Mouse (Mus musculus) midbrain, postnatal 0 days (tissue): ENCODE results near the gene Smim8. TPM values are rescaled to one million over a fixed set of nuclear protein-coding genes. Genes with fewer than 3 reads are reported as not detected.

ENCODE experiments used
- ATAC-seq: fragments of 200-750 bp; cut with Nextera tagmentation; 2 replicates; pipeline ENCODE4 v1.8.0; 2017; ENCODE audit warnings: moderate number of reproducible peaks, mild to moderate bottlenecking, moderate TSS enrichment, moderate library complexity; ENCODE audit not compliant: low FRiP score
- DNase-seq: peaks from one replicate; pipeline ENCODE4 v3.0.0-alpha.2; 2015; ENCODE audit warnings: low spot score
- H3K27ac ChIP-seq: fragments of 300-500 bp; sonication (generic); 2 replicates; pipeline ENCODE4 v1.5.1; 2014; ENCODE audit warnings: low read depth, mild to moderate bottlenecking, low read length, mixed read lengths
- H3K27me3 ChIP-seq: fragments of 300-500 bp; sonication (generic); 2 replicates; pipeline ENCODE4 v1.6.1; 2014; ENCODE audit warnings: low read length, control low read depth, mixed read lengths; ENCODE audit not compliant: insufficient read depth
- H3K36me3 ChIP-seq: fragments of 300-500 bp; sonication (generic); 2 replicates; pipeline ENCODE4 v1.6.1; 2014; ENCODE audit warnings: low read length, control low read depth, mixed read lengths; ENCODE audit not compliant: insufficient read depth
- H3K4me1 ChIP-seq: fragments of 300-500 bp; sonication (generic); 2 replicates; pipeline ENCODE4 v1.6.1; 2014; ENCODE audit warnings: mild to moderate bottlenecking, control low read depth, antibody characterized with exemption, low read length, mixed read lengths; ENCODE audit not compliant: insufficient read depth
- H3K4me2 ChIP-seq: fragments of 300-500 bp; sonication (generic); 2 replicates; pipeline ENCODE4 v1.6.1; 2014; ENCODE audit warnings: low read depth, mild to moderate bottlenecking, low read length, mixed read lengths; ENCODE audit not compliant: poor library complexity, severe bottlenecking
- H3K4me3 ChIP-seq: fragments of 300-500 bp; sonication (generic); 2 replicates; pipeline ENCODE4 v1.5.1; 2014; ENCODE audit warnings: low read depth, mild to moderate bottlenecking, low read length, moderate library complexity
- H3K9ac ChIP-seq: fragments of 300-500 bp; sonication (generic); replicated peaks from 2 replicates; pipeline ENCODE4 v1.6.1; 2014; ENCODE audit warnings: mild to moderate bottlenecking, low read length, moderate library complexity, mixed read lengths; ENCODE audit not compliant: poor library complexity, severe bottlenecking
- H3K9me3 ChIP-seq: fragments of 300-500 bp; sonication (generic); 2 replicates; pipeline ENCODE4 v1.6.1; 2016; ENCODE audit warnings: low read length, control low read depth
- CTCF ChIP-seq: IDR thresholded peaks from 2 replicates; pipeline ENCODE4 v1.5.1; 2016; ENCODE audit warnings: antibody characterized with exemption, mild to moderate bottlenecking
- WGBS: fragments of 180-500 bp; shearing (Covaris S2); extraction: QIAGEN DNeasy Blood & Tissue Kit; methylation state at CpG from one replicate; pipeline ENCODE4 v1.1.7; 2014; 5-methylcytosine and 5-hydroxymethylcytosine counted together
- polyA plus RNA-seq: library from polyadenylated mRNA; unstranded; fragments of >200 nt; fragmentation: Nextera tagmentation; extraction: Ambion mirVana; gene quantifications from 2 replicates; pipeline ENCODE4 v1.2.1, GENCODE M21; 2015
- total RNA-seq: library from RNA; depleted of rRNA; stranded (reverse); fragments of >200 nt; gene quantifications from 2 replicates; pipeline ENCODE4 v1.2.3, GENCODE M21; 2014

Smim8 gene
- total and polyA plus RNA-seq, 2 experiments from 2014 or later = 15.3 to 48.8 TPM

DNA sequence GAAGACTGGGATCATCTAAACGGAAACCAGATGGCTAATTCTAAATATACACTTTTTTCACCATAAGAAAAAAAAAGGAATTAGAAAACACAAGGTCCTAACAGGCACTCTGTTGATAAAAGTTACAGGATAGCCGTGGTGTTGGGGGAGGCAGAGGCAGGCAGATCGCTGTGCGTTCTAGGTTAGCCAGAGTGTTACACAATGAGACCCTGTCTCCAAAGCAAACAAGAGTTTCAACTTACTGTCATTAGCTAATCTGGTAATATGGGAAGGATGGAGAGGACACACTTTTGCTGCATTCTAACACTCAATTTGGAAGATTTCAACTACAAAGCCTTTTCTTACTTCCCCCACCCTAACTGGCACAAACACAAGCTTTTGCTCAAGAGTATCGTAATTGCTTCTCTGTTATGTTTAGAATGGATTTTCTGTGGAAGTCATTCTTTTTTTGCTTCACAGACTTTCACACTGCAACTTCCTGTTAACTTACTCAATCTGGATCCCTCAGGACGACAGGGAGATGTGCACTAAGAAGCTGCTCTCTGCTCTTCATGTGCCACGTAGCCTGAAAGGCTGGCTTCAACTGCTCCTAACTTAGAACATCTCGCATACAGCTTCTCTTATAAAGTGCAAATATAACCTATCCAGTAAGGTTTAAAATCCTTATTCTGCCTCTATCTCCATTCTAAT is 19.2 kb upstream of the Smim8 start:
- no peak overlapping the region for H3K9ac ChIP-seq
- no peak for TF ChIP-seq CTCF
- WGBS = 83% methylated on average over 8 of the region's 8 CpGs
- no peaks in the 10 kb centered on the region for H3K9me3 ChIP-seq
- H3K27me3 ChIP-seq = no peaks in the 10 kb centered on the region
- ATAC-seq (no peak), DNase-seq (no peak)
- no peaks in the 10 kb centered on the region for H3K36me3 ChIP-seq
- no peak overlapping the region for H3K4me3 ChIP-seq
- no peak overlapping the region for H3K27ac ChIP-seq
- H3K4me2 ChIP-seq = no peak overlapping the region
- no peaks in the 10 kb centered on the region for H3K4me1 ChIP-seq

DNA sequence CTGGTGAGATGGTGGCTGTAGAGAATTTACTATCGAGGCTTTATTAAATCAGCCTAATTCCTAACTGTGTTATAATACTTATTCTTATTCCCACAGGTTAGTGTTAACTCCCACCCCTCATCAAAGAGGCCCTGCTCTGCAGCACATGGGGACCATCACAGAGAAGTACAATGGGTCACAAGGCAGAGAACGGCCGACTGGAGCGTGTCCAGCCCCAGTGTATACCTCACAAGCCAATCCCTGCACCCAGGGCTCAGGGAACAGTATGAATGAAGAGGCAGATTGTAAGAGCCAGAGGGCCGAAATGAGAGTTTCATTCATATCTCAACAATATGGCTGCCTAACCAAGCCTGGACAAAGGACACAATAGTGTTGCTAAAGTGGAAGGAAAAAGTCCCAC is 18.1 kb upstream of the Smim8 start:
- Histone ChIP-seq H3K27me3 (no peaks in the 10 kb centered on the region), H3K4me3 (no peak overlapping the region), H3K27ac (no peak overlapping the region), H3K36me3 (no peaks in the 10 kb centered on the region), H3K4me1 (no peaks in the 10 kb centered on the region), H3K9ac (no peak overlapping the region), H3K9me3 (no peaks in the 10 kb centered on the region), H3K4me2 (no peak overlapping the region)
- DNase-seq = no peak
- no peak for ATAC-seq
- TF ChIP-seq CTCF = no peak
- 74% methylated on average over 5 of the region's 5 CpGs for WGBS

DNA sequence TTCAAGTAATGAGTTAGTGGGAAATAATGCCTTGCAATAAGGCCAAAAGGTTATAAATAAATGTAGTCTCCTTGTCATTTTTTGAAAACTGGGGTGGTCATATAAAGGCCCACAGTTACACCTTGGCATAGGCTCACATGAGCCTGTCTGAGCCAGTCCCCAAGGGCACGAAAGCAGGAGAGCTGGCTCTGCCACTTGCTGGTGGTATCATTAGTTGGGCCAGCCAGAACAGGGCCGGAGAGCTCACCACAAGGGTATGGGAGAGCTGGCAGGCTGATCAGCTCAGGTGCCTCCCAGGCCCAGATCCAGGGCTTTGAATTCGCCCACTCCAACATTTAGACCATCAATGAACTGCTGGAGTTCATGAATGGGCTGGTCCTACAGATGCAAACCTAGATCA is 8.3 kb upstream of the Smim8 start:
- Histone ChIP-seq H3K4me2 (no peak overlapping the region), H3K27me3 (no peaks in the 10 kb centered on the region), H3K9ac (no peak overlapping the region), H3K36me3 (no peaks in the 10 kb centered on the region), H3K27ac (no peak overlapping the region), H3K9me3 (no peaks in the 10 kb centered on the region), H3K4me3 (no peak overlapping the region), H3K4me1 (no peaks in the 10 kb centered on the region)
- DNase-seq (no peak), ATAC-seq (no peak)
- no peak for TF ChIP-seq CTCF
- 84% methylated on average over 3 of the region's 3 CpGs for WGBS

DNA sequence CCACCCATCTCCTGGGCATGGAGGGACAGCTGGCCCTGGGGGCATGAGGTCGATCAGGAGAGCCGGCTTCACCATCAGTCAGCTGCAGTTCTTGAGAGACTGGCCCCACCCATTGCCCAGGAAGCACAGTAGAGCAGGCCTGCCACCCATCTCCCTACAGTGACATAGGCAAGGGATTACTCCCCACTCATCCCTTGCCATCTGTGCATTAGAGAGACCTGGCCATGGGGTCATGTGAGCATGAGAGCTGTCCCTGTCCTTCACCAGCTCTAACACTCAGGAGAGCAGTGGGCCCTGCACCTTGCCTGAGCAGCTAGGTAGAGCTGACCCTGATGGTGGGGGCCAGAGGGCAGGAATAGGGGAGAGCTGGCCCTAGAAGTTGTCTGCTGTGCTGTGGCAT is 7.4 kb upstream of the Smim8 start:
- Histone ChIP-seq H3K27me3 (no peaks in the 10 kb centered on the region), H3K9ac (no peak overlapping the region), H3K9me3 (no peaks in the 10 kb centered on the region), H3K4me2 (no peak overlapping the region), H3K4me1 (no peaks in the 10 kb centered on the region), H3K36me3 (no peaks in the 10 kb centered on the region), H3K4me3 (no peak overlapping the region), H3K27ac (no peak overlapping the region)
- no peak for TF ChIP-seq CTCF
- ATAC-seq (no peak), DNase-seq (no peak)
- 97% methylated on average over 2 of the region's 2 CpGs for WGBS

DNA sequence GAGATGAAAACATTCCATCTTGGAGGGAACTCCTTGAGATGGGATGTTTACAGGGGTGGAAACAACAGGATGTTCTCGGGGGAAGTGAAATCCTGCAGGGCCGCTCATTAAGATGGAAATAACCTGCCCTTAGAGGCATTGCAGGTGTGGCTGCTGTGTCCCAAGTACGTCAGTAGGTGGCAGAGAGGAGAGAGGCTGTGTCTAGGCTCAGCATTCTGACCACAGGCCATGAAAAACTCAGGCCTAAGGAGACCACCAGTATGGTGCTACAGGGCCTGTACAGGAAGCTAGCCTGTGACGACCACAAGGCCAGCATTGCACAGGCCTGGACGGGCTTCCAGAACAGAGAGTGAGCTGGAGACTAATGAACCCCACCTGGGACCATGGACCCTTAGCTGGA is 6.6 kb upstream of the Smim8 start:
- 64% methylated on average over 5 of the region's 5 CpGs for WGBS
- H3K9me3 ChIP-seq = no peaks in the 10 kb centered on the region
- H3K9ac ChIP-seq = no peak overlapping the region
- H3K4me1 ChIP-seq = no peaks in the 10 kb centered on the region
- H3K4me3 ChIP-seq = no peak overlapping the region
- H3K36me3 ChIP-seq = no peaks in the 10 kb centered on the region
- peak; percentile 39; the same call in 1 of the 2 replicates for TF ChIP-seq CTCF
- ATAC-seq (no peak), DNase-seq (no peak)
- no peak overlapping the region for H3K27ac ChIP-seq
- no peaks in the 10 kb centered on the region for H3K27me3 ChIP-seq
- no peak overlapping the region for H3K4me2 ChIP-seq

DNA sequence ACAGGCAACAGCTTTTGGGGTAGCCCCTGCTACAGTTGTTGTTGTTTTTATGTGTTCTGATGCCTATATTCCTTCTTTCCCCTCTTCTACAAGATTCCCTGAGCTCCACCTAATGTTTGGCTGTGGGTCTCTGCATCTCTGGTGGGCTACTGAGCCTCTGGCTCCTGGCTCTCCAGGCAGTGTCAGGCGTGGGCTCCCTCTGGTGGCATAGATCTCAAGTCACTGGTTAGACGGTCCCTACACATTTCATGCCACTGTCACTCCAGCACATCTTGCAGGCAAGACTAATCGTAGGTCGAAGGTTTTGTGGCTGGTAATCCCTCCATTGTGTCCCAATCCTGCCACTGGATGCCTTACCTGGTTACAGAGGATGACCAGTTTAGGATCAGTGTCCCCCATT is 4.5 kb upstream of the Smim8 start:
- no peaks in the 10 kb centered on the region for H3K4me1 ChIP-seq
- H3K9ac ChIP-seq = no peak overlapping the region
- H3K36me3 ChIP-seq = no peaks in the 10 kb centered on the region
- no peaks in the 10 kb centered on the region for H3K27me3 ChIP-seq
- no peaks in the 10 kb centered on the region for H3K9me3 ChIP-seq
- H3K4me3 ChIP-seq = no peak overlapping the region
- 20% methylated on average over 4 of the region's 4 CpGs for WGBS
- no peak overlapping the region for H3K4me2 ChIP-seq
- peak; percentile 63 for TF ChIP-seq CTCF
- ATAC-seq = no peak
- DNase-seq = peak; percentile 30
- H3K27ac ChIP-seq = no peak overlapping the region
